Mouse (Mus musculus) heart, postnatal 10 days (tissue): ENCODE data around the gene Morc1. TPM values are rescaled to one million over a fixed set of nuclear protein-coding genes. Genes with fewer than 3 reads are reported as not detected.

Experiments
- DNase-seq, 2 experiments: peaks; one replicate each; pipeline ENCODE4 v3.0.0; 2021
- intact Hi-C: fragments of 180-260 bp; cut with DNase I; formaldehyde crosslinking; loops from one replicate; pipeline ENCODE4 v1.15.1; 2025
- total RNA-seq, 2 experiments: library from RNA; stranded (reverse); gene quantifications; 2 replicates each; pipeline ENCODE4 v1.2.3; 2021

The Morc1 gene
- total RNA-seq, 2 experiments from 2014 or later, result 0.19 TPM; not detected in 1

DNA sequence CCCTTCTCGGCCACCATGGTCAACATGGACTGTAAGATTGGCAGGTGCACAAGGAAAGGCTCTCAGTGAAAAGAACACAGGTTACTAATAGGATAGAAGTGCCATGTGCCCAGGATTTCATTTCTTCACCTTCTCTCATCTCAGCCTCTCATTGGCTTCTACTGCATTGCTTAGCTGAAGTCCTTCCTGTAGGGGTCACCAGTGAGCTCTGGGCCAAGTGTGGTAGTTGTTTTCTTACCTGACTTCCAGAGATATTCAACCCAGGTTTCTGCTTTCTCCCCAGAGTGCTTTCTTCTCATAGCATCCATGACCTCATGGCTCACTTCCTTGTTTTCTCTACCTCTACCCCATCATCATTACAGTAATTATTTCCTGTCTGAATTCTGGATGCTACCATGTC, 192.4 kb downstream of the Morc1 start:
- intact Hi-C loops, result no loop called here
- DNase-seq, result peak in 1 of 2 experiments; percentile 16

DNA sequence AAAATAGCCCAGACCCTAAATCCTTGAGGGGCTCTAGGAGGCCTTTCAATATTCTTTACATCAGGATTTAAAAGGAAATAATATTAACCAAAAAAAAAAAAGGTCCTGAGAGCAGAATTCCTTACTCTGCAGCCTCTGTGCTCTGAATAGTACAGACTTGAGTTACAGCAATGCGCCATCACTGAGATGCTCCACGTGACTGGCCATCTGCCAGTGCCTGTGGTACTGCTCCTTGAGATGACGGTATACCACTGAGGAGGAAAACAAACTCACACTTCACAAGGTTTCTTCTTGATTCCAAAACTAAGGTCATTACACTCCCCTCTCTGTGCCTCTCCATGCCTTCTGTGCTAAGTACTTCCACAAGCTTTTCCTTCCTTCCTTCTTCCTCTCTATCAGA, 195.1 kb downstream of the Morc1 start:
- DNase-seq, result no peak
- intact Hi-C loops, result no loop called here

DNA sequence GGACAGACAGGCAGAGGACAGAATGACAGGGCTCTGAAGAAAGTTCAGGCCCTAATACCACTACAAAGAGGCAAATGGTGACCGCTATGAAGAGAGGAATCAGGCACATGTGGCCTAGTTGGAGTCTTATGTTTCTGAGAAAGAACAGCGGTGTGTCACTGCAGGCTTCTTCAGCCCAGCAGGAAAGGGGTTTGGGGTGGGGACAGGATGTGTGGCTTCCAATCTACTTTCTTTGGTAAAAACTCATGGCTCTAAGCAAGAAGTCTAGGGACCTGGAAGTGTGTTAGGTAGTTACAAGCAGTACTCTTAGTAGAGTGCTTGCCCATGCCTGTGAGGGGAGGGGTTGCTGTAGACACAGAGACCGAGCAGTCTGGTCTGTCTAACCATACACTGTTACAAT, 196.3 kb downstream of the Morc1 start:
- intact Hi-C loops, result no loop called here
- DNase-seq, result no peak

DNA sequence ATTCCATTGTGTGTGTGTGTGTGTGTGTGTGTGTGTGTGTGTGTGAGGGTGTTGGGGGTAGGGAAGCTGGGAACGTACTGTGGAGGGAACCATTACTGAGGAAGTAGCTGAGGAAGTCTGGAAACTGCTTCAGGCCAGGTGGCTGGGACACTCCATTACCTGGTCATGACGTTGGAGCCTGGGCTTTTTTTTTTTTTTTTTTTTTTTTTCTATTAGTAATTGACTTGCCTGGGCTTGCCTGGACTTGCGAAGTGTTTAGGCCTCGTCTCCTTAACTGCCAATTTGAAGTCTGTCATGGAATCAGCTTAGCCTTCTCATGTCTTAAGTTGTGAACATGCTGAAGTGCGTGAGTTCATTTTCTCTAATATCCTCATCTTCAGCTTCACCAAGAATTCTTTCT, 198.7 kb downstream of the Morc1 start:
- intact Hi-C loops, result no loop called here
- no peak for DNase-seq

DNA sequence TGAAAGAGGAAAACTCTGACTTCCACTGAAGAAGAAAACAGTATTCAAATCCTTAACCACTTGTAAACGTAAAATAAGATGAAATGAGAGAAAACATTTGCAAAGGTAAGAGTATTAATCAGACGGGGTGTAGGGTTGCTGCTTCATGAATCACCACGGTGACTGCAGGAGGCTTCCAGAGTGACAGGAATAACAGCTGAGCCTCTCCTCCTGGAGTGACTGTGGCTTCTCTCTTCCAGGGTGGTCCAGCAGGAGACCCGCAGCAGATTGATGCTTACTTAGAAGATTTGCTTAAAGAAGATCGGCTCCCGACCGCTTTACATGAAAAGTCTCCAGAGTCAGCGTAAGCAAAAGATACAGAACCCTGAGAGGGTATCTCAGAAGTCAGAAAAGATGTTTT, 199.4 kb downstream of the Morc1 start:
- intact Hi-C loops, result no loop called here

DNA sequence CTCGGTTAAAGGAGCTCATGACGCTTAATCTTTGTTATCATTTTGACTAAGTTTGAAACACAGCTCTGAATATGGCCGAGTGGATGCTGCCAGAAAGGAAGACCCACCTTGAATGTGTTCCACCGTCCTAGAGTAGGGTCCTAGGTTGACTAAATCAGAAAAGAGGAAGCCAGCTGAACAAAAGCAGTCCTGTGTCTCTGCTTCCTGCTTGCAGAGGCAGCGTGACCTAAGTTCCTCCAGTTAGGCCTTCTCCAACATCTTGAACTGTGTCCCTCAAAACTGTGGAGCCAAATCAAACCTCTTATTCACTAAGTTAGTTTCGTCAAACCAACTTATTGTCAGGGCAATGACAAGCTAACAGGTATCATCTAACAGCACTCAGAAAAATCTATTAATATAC, 201.3 kb downstream of the Morc1 start:
- intact Hi-C loops, result no loop called here
- DNase-seq, result no peak

More for the DNA sequence above, 199.4 kb downstream of the Morc1 start:
- DNase-seq, result no peak

DNA sequence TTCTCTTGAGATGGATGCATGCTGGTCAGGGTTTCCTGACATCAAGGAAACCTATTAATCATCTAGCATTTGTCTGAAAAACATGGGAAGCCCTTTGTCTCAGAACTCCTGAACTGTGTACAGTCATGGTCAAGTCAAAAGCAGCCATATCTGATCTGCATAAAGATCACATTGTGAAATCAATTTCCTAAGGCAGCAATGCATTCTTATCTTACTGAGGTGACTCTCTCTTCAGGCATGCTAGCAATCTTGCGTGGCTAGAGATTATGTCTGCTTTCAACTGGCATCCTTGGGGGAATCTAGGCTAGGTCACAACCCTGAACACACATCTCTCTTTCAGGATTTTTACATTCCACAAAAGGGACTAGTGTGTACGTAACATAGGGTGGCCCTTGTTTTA, 215.2 kb downstream of the Morc1 start:
- intact Hi-C loops, result no loop called here

DNA sequence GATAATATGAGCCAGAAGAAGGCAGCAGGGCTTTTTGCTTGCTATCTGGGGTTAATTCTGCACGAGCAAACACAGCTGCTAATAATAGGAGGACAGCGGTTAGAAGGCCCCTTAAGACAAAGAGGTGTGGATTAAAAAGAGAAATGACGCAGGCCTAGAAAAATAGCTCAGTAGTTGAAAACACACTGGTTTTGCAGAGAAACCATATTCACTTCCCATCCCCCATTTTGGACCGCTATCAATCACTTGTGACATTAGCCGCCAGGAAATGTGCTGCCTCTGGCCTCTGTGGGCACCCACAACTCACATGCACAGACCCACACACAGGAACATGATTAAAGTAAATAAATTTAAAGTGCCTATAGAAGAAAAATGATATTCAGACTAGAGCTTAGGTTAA, 240.7 kb downstream of the Morc1 start:
- intact Hi-C loops, result no loop called here
- no peak for DNase-seq

More for the DNA sequence above, 215.2 kb downstream of the Morc1 start:
- DNase-seq, result no peak

DNA sequence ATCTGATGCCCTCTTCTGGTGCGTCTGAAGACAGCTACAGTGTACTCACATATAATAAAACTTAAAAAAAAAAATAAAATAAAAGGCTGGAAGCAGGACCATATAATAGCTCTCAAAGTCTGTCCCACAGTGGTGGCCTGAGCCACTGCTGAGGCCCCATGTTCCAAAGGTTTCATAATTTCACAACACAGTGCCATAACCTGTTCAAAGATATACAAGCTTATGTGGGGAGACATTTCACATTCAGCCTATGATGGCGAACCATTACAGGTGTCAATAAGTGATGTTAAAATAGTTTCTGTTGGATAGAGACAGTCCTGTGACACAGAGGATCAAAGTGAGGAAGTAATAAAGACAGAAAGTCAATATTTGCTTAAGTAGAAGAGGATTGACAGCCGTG, 241.6 kb downstream of the Morc1 start:
- intact Hi-C loops, result no loop called here
- no peak for DNase-seq

DNA sequence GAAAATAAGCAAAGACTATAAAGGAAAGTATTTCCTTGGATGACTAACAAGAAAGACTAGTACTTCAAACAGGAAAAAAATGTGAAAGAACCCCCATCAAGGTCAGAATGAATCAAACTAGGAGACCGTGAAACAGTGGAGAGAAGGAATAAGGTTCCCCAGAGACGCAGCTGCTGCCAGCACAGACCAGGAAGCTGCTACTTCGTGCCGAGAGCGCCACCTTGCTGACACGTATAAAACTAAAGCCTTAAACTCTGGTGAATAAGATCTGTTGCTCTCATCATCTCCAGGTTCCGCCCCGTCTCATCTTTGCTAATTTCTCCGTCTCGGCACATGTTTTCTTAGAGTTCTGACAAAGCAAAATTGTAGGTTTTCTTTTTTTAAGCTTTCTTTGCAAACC, 244.6 kb downstream of the Morc1 start:
- intact Hi-C loops, result no loop called here
- DNase-seq, result peak; percentile 67 to 82

DNA sequence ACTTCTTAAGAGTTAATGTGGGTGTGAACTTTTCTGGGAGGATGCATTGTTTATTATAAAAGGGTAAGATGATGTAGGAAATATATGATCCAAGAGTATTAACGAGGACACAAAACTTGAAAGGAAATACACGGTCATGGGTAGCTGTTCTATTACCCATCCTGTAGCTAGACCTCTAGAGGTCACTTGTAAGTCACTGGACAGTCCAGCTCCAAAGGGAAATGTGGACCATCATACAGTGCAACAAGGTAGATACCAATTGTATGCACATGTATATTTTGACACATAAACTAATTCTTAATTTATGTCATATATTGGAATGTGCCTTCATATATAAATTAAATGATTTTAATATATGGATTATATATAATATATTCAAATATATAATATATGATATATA, 245.2 kb downstream of the Morc1 start:
- intact Hi-C loops, result no loop called here
- no peak for DNase-seq

DNA sequence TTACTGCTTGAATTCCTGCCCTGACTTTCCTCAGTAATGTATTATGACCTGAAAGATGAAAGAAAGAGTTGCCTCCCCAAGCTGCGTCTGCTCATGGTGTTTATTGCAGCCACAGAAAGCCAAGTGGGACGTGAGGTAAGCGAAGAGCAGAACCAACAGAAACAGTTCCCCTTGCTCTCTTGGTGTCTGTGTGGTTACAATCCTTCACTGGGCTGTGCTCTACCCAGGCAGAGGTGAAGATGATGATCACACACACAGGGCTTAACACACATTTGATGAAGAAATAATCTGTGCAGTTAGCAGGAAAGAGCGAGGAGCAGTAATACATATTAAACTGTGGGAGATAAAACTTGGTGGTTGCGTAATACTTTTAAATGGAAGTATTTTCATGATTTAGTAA, 246.3 kb downstream of the Morc1 start:
- intact Hi-C loops, result no loop called here
- DNase-seq, result no peak

DNA sequence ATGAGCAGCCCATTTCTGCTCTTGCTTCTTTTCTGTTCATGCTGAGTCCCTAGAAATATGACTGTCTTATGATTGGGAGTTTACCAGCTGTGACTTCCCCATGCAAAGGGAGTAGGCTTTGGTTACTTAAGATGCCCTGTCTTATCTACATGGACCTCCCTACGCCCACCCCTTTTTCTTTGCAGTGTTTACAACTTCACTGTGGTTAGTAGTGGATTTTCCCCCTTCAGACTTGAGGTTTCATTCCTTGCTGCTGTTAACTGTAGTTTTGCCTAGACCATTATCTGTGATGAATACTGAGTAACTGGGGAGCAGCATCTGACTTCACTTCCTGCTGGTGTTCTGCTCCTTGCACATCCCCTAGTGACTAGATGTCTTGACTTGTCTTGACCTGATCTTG, 247.0 kb downstream of the Morc1 start:
- intact Hi-C loops, result no loop called here
- DNase-seq, result no peak

Other genes starting within 250 kb of the Morc1 start
- not detected for gene Dppa4, start 147.5 kb upstream of the Morc1 start, total RNA-seq
- not detected for gene Dppa2, start 127.3 kb upstream of the Morc1 start, total RNA-seq
- gene Gm5485, start 18.8 kb upstream of the Morc1 start, total RNA-seq, result not detected